Mouse (Mus musculus): ENCODE results near the gene Dok7. TPM values are rescaled to one million over a fixed set of nuclear protein-coding genes. Genes with fewer than 3 reads are reported as not detected.

Dok7 gene
- polyA plus RNA-seq (2017; shearing (Covaris generic)) = not detected

DNA sequence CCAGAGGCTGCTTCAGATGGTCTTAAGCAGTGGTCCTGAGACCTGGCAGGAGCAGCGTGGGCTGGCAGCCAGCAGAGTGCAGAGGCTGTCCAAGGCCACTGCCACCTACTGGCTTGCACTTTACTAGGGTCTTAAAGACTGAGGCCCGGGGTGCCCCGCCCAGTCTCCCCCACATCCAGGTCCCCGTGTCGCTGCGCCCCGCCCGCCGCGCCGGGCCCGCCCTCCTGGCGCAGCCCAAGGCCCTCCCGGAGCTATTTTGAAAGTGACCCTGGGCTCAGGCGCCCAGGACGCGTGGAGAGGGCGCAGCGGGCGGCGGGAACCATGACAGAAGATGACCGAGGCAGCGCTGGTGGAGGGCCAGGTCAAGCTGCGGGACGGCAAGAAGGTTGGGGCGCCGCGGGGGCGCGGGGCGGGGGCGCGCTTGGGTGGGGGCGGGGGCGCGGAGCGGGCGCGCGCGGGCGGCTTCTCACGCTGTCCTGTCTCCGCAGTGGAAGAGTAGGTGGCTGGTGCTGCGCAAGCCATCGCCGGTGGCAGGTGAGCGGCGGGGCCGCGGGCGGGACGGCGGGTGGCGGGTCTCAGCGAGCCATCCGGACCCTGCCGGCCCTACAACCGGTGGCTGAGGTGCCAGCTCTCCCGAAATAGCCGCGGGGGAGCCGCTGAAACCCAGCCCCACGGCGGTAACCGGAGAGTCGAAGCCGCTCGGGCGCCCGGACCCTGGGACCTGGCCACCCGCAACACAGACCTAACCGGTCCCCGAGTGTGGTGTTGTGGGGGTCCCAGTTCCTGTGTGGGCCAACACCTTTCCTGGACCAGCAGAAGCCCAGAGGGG lies at the start of gene Dok7:
Gene Dok7, plus strand, starts transcription at position 163 of the 829 bp plus-strand sequence.
- ATAC-seq = no peak

DNA sequence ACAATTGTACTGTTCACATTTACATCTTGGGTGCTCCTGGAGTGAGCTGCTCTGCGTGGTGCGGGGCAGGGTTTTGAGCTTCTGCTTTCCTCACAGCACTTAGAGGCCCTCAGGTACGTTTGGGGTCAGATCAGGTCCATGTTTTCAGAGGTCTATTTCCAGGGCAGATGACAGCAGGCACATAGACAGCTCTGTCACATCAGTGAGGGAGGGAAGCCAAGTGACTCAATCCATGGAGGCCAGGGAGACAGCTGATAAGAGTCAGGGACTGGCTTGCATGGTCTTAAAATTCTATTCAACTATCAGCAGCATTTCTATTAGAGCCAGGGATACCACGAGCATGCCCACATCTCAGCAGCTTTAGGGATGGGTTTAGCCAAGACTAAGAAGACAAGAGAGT lies 47.4 kb upstream of the Dok7 start:
- ATAC-seq = no peak

DNA sequence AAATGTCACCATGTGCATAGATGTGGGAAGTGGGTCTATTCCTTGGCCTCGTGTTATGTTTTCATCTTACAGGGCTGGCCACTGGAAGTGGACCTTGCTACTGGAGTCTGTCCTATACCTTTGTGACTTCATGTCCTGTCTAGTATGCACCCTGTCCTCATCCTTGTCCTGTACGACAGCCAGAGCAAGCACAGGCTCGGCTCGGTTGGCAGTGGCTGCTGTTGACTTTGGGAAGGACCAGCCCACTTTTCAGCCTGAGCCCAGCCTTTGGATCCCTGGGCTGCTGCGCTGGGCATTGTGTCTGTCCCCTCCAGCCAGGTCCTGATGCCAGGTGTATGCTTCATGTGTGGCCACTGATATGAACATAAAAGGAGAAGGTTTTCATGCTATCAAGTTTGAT lies 45.9 kb upstream of the Dok7 start:
- no peak for ATAC-seq

DNA sequence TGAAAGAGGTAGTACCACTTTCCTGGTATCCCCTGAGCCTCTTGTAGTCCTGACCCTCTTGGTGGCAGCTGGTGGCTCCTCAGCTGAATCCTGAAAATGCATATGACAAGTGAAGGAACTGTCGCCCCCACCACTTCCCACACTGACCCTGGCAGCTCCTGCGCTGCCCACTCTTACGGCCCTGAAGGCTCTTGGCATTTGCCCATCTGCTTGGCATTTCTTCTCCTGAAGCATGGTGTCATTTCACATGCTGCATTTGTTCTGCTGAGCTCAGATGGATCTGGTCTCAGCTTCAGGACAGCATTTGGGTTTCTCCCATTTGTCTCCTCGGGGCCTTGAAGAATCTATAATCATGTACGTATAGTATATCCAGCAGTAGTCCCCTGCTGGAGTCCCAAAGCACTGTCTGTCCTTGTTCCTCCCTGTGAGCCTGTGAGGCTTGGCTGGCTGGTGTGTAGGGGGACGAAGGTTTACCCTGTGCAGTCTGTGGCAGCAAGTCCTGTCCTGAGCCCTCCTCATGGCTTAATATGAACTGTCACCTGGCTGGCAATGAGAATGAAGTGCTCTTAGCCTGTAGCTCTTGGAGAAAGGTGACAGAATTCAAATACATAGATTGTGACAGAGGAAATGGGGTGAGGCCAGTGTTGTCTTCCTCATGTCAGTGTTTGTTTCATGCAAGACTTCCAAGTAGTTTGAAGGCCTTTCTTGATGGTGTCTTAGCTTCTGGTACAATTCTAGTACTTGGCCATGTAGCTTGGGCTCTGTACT lies 45.2 kb upstream of the Dok7 start:
- ATAC-seq = no peak

DNA sequence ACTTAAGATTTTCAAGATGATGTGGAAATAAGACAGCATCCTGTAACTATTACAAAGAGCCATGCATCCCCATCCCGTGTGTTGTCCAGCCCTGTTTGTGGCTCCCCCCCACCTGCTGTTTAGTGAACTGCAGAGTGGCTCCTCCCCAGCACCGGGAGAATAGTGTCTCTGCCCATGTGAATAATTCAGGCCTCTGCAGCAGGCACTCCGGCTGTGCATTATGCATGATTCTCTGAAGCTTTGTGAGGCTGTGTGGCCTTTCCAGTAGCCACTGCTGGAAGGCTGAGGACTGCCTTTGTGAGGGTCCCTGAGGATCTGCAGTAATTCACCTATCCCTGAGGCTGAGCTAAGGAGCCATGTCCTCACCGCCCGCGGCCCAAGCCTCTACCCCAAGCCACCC lies 42.5 kb upstream of the Dok7 start:
- ATAC-seq = no peak

DNA sequence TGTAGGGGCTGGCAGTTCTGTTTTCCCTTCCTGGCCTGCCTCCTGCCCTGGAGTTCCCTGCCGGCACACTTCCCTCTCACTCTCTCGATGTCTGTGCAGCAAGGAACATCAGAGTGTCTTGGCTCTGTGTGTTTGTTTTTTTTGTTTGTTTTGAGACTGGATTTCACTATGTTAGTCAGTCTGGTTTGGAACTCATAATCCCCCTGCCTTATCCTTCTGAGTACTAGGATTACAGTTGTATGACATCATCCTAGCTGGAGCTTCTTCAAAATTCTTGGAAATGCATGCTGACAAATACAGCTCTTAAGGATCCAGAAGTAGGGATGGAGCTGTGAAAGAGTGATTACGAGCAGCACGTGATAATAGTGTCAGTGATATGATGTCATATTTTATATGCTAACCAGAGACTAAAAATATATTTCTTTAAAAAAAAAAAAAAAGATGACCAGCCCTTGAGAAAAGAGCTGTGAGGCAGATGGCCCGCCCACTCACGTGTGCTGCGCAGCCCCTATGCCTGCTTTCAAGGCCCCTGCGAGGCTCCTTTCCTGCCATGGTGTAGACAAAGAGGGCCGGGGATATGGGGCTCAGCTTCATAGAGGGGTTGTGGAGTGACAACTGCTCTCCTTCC lies 36.8 kb upstream of the Dok7 start:
- no peak for ATAC-seq

DNA sequence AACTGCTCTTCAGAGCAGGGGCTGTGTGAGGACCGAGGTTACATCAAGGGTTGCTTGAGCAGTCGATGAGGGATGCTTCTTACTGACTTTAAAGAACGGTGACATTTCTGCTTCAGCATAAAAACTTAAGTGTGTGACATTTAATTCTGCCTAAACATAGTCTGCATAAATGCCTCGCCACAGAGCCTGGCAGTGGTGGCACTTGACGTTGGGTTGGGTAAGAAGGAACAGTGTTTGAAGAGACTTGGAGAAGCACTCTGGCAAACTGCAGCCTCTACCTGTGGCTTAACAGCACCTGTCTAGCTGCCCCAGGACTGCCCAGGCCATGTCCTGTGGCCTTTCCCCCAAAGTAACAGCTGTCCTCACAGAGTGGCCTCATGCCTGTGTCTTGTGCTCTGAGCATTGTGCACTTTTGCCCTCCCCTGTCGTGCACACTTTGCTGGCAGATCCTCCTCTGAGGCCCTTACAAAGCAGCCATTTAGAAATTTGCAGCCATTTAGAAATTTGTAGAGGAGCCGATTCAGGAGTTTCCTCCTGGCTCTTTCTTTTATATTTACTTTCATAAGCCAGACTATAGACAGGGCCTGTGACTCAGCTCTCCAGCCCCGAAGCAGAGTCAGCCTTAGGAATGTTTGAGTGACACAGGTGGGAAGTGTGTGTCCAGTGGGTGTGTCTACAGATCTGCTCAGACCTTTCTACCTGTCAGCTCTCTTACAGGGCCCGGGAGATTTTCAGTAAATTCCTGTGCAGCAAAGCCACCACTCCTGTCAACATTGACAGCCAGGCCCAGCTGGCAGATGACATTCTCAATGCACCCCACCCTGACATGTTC lies 35.9 kb upstream of the Dok7 start:
- ATAC-seq = no peak

DNA sequence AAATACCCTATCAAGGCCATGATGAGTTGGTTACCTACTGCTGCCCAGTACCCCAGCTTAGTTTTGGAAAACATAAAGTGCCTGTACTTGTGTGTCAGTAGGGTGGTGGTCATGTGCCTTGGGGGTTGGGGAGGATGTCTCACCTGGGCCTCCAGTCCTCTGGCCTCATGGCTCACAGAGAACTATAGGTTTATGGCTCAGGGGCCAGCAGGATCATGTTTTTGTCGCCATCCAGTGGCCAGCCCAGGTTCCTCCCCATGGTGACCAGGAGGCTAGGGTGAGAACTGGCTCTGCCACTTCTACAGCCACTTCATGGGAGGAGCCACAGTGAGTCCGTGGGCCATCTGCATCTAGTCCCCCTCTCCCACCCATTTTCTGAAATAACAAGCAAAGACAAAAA lies 31.6 kb upstream of the Dok7 start:
- no peak for ATAC-seq

DNA sequence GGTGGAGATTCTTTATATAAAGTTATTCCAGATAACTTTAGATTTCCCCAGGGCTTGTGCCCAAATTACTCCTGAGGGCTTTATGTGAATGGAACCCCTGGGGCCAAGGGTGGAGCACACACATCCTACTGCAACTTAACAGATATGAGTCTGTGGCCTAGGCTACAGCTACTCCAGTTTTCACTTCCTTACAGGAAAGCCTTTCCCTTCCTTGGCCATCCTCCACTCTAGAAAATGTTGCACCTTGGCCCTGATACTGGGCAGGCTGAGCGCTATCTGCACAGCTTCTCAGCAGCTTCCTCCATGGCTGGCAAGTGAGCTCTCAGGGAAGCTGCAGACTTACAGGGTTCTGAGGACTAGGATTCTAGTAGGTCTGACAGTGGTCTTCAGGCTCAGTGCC lies 27.3 kb upstream of the Dok7 start:
- ATAC-seq = no peak

DNA sequence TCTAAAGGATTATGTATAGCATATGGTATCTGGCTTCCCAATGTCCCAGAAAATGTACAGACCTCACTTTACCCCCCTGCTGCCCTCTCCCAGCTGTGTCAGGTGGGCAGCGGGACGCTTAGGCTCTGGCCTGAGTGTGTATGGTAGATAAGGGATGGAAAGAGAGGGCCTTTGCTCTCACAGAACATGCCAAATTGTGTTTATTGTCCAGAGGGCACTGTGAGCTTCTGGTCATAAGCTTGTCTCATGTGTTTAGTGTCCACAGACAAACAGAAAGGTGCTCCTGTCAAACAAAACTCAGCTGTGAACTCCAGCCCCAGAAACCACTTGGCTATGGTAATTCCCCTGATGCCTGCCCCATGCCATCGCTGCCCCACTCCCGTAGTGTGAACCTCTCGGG lies 26.8 kb upstream of the Dok7 start:
- no peak for ATAC-seq

DNA sequence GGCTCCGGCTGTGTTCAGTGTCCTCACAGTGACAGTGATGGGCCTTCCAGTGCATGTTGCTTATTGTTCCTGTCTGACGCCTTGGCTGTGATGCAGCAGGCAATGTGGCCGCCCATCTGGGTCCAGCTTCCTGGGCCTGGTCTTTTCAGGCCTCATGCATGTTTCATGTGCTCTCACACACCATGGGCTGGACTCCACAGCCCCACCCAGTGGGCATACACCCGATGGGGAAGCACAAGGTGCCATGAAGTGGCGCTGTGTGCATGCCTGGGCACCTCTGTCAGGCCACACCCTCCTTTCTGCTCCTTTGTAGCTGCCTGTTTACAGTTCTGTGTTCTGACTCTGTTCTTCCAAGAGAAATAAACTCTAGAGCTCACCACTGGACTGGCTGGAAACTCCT lies 23.5 kb upstream of the Dok7 start:
- no peak for ATAC-seq

DNA sequence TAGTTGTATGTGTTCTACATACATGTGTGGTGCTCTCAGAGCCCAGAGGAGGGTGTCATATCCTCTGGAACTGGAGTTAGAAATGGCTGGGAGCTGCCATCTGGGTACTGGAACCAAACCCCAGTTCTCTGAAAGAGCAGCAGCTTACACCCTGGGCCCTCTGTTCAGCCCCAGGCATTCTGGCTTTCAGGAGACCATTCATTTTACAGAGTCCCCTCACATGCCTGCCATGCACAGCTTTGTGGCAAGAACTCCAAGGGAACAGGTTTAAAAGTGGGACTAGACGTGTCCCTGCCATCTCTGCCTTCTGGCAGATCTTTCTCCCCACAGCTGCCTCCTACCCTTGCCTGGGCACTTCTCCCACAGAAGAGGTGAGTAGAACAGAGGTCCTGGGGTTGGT lies 22.9 kb upstream of the Dok7 start:
- ATAC-seq = no peak

DNA sequence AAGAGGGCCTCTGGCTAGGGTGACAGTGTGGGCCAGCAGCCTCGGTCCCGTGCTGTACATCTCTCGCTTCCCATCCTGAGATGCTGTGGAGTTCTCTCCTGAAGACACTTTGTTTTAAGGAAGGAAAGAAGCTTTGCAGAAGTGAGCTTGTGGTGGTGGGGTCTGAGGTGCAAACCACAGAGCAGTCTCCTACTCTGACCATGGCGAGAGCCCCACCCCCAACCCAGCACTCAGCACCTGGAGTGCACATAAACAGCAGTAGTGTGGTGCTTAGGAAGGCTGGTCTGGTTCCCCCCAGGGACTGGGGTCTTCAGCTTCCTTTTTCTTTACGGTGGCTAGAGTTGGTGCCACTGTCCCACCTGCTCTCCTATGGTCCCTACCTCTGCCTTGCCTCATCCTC lies 21.4 kb upstream of the Dok7 start:
- ATAC-seq = no peak

DNA sequence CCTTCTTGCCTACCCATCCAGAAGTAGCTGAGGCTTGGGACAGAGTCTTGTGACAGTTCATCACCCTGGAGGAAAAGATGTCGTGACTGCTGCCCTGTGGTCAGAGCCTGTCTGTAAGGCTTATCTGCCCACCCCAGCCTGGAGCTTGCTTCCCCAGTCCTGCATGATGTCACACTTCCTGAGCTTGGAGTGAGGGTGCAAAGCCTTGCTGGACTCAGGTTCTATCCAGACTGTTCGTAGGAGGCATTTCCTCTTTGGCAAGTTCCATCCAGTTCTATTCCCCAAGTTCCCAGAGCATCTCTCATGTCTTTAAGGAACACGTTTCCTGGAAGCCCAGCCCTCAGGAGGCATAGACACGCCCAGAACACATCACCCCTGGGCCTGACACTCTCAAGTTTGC lies 20.8 kb upstream of the Dok7 start:
- ATAC-seq = no peak

DNA sequence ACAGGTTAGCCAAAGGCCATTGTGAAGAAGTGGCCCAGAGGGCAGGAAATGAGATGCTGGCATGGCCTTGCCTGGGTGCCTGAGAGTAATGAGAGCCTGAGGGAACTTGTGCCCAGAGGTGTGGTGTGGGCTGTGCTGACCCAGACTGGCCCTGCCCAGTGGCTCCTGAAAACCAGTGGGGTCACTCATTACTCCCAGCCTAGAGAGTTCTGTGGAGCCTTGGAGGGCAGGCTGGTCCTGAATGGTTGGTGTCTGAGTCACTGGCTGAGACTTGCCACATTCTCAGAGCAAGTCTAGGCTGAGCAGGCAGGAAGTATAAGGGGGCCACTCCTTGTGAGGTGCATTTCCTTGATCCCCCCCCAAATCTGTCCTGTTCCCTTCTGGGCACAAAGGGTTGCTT lies 19.1 kb upstream of the Dok7 start:
- no peak for ATAC-seq

DNA sequence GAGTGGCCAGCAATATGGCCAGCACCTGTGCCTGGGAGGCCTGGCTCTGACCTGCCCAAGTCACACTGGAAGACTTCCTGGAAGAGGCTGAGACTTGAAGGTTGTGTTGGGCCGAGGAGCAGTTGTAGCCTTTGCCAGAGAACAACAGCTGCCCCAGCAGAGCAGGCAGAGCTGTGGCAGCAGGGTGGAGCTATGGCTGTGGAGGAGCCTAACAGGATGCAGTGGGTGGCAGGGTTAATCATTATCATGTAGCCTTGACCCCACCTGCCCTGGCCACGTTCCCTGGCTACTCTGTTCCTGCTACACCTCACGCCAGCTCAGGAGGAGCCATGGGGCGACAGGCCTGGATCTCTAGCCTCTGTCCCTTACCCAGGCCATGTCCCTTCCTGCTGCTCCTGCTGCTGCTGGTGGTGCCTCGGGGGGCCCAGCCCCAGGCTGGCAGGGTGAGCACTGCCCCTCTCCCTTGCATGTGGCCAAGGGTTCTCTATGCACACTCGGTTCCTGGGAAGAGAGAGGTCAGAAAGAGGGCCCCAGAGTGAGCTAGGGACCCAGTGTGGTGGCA lies 15.2 kb upstream of the Dok7 start, which contains the start of gene Hgfac:
Gene Hgfac, plus strand, starts transcription at position 242 of the 562 bp plus-strand sequence.
- no peak for ATAC-seq

DNA sequence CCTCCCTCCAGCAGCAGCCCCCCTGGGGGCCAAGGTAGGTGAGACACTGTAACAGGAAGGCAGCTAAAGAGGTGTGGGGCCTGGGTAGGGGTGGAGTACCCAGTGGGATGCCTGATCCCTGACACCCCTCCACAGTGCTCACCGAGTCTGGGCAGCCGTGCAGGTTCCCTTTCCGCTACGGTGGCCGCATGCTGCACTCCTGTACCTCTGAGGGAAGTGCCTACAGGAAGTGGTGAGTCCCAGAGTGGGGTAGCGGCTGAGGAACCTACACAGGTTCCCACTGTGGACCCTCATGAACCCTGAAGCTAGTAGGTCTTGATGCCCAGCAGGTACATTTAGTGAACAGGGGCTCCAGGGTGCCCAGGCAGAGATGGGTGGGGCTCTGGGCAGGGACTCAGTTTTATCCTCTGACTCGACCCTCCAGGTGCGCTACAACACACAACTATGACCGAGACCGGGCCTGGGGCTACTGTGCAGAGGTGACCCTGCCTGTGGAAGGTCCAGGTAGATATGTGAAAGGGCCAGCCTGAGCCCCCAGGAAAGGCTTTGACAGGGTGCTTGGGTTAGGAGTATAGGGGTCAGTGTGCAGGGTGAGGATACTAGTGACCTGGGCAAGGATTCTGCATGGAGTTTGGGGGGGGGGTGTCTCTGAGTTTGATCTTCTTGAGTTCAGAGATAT lies 14.0 kb upstream of the Dok7 start:
- peak; percentile 81 for ATAC-seq

DNA sequence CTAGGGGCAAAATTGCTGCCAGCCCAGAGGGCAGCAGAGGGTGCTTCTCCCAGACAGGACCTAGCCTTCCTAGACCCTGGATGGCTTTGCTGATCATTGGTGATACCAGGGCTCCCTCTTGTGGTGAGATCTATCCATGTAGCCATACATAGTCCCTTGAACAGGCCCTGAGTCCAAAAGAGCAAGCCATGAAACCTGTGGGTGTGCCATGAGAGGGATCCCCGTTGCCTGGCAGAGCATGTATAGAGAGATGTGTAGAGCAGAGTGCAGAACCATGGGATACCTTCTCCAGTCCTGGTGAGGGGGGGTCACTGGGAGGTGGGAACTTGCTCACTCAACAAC lies 13.5 kb upstream of the Dok7 start:
- peak; percentile 51 for ATAC-seq

DNA sequence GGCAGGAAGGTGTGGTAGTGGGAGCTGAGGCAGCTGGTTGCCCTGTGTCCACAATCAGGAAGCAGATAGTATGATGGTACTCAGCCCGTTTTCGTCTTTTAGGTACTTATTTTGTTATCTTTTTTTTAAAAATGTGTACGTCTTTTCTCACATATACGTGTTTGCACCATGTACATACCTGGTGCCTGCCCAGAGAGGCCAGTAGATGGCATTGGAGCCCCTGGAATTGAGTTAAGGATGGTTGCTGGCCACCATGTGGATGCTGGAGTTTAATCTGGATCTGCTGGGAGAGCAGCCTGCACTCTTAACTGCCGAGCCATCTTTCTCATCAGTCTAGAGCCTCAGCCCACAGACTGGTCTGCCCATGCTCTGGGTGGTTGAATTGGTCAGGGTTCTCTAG lies 6.0 kb upstream of the Dok7 start:
- no peak for ATAC-seq

DNA sequence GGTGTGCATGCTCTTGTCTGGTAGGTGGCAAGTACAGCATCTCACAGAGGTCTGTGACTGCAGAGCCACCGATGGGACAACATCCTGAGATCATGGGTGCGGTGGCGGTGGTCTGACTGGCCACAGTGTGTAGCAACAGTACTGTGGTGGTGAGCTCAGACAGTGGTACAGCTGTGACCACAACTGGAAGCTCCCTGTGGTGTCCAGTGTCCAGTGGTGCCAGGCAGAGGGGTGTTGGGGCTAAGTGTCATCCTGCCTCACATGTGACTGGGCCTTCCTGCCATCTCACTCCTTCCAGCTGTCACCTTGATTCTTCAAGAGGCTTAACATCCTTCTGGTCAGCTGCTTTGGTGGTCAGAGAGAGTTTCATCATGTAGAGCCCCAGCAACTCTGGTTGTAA lies 1.9 kb upstream of the Dok7 start:
- ATAC-seq = no peak

DNA sequence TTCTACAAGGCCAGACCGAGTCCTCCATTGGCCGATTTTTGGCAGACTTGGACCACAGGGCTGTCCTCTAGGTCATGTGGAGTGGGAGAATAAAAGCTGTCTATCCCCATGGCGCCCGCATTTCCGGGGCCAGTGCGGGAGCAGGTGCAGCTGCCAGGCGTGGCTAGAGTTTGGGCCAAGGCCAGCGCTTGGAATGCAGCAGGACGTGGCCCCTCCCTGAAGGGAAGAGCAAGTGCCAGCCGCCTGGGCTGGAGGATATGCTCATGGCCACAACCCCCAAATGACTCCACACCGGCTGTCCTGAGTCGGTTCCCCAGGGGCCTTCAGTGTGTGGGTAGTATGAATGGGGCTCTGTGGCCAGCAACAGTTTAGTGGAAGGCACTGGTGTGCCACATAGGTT lies 1.5 kb upstream of the Dok7 start:
- no peak for ATAC-seq

DNA sequence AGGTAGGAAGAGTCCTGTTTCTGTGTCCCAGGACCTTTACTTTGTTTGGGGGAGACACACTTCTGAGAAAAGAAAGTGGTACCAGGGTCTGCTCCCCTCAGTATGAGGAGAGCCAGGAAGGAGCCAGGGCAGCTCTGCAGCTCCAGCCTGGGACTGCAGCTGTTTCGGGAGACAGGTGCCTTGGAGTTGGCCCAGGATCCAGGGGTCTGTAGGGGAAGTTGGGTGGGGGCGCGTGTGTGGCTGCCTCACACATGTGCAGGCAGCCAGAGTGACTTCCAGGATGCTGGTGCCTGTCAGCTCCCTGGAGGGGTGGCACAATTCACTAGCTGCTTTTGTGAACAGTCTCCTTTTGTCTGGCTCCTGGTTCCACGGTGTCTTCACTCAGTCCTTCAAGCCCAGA lies 1.0 kb downstream of the Dok7 start:
- no peak for ATAC-seq

All from activated CD4-positive, CD25-positive, alpha-beta regulatory T cell, adult 4 months (primary cell).